Comparison of ENCODE assay signal across 16 mouse cellular contexts in genomic region chr1:132026925-132027646, GRCm38 (mm10). TPM values are rescaled to one million over a fixed set of nuclear protein-coding genes. Genes with fewer than 3 reads are reported as not detected.
DNase-seq lines count a peak whose midpoint lies in the region; ATAC-seq lines count a peak whose summit lies in the region.
"Had no signal": no experiment of that assay in that cellular context is flagged by ENCODE, and none has a peak within 500 bp of the region (broad histone marks: within the 10 kb centered on the region; RNA-seq: fewer than 3 reads in every experiment).

No protein-coding gene starts in this region.

- 80% methylated on average over 11 of the region's 11 CpGs for WGBS in limb, embryonic 15.5 days

- peaks cover 72% of the 10 kb centered on the region for H3K36me3 ChIP-seq in limb, embryonic 15.5 days

- H3K27ac ChIP-seq in limb, embryonic 15.5 days: peak overlapping the region; percentile 29; the same call in 1 of the 2 replicates
- H3K27ac ChIP-seq: embryonic facial prominence, embryonic 13.5 days; forebrain, embryonic 15.5 days; heart, embryonic 13.5 days; hindbrain, embryonic 12.5 days; lung, embryonic 15.5 days; midbrain, embryonic 12.5 days had no signal

- H3K27me3 ChIP-seq in limb, embryonic 15.5 days: no peaks in the 10 kb centered on the region
- H3K27me3 ChIP-seq: embryonic facial prominence, embryonic 13.5 days; forebrain, embryonic 15.5 days; heart, embryonic 13.5 days; hindbrain, embryonic 12.5 days; lung, embryonic 15.5 days; midbrain, embryonic 12.5 days had no signal

- no peak overlapping the region for H3K4me3 ChIP-seq in limb, embryonic 15.5 days
- H3K4me3 ChIP-seq: embryonic facial prominence, embryonic 13.5 days; forebrain, embryonic 15.5 days; heart, embryonic 13.5 days; hindbrain, embryonic 12.5 days; lung, embryonic 15.5 days; midbrain, embryonic 12.5 days had no signal

- H3K4me1 ChIP-seq in limb, embryonic 15.5 days: peaks cover 10% of the 10 kb centered on the region; the same call in 1 of the 2 replicates
- H3K4me1 ChIP-seq: embryonic facial prominence, embryonic 13.5 days; forebrain, embryonic 15.5 days; heart, embryonic 13.5 days; hindbrain, embryonic 12.5 days; lung, embryonic 15.5 days; midbrain, embryonic 12.5 days had no signal

- no peak for ATAC-seq in limb, embryonic 15.5 days (ENCODE audit: insufficient number of reproducible peaks, low FRiP score, low TSS enrichment, low read depth)
- ATAC-seq in megakaryocyte-erythroid progenitor cell, adult 5-6 weeks (replicated peaks; ENCODE audit: low FRiP score, low TSS enrichment, poor library complexity, severe bottlenecking): peak; percentile 90
- ATAC-seq: forebrain, embryonic 15.5 days had no signal

- DNase-seq in cerebellum, postnatal 25 days: peak; percentile 25 to 51
- DNase-seq in cerebellum, adult 11-12 months: no peak
- DNase-seq in c-Kit-negative CD71-positive TER-119-positive erythroid progenitor cells, embryonic 14.5 days (ENCODE audit: low read depth, low spot score): peak; percentile 74
- no peak for DNase-seq in heart, adult 9 months (ENCODE audit: low spot score in 2 of 2)
- DNase-seq in adrenal gland, postnatal 36 days: no peak
- DNase-seq: gastrocnemius, postnatal 25 days; kidney, adult 2 months; thymus, postnatal 14 days had no signal

- H3K9me3 ChIP-seq in limb, embryonic 15.5 days: no peaks in the 10 kb centered on the region
- H3K9me3 ChIP-seq: embryonic facial prominence, embryonic 13.5 days; forebrain, embryonic 15.5 days; heart, embryonic 13.5 days; hindbrain, embryonic 12.5 days; lung, embryonic 15.5 days; midbrain, embryonic 12.5 days had no signal

- no peak overlapping the region for H3K4me2 ChIP-seq in limb, embryonic 15.5 days
- H3K4me2 ChIP-seq: embryonic facial prominence, embryonic 13.5 days; forebrain, embryonic 15.5 days; heart, embryonic 13.5 days; hindbrain, embryonic 12.5 days; lung, embryonic 15.5 days; midbrain, embryonic 12.5 days had no signal

- H3K9ac ChIP-seq in limb, embryonic 15.5 days: no peak overlapping the region
- H3K9ac ChIP-seq: embryonic facial prominence, embryonic 13.5 days; forebrain, embryonic 15.5 days; heart, embryonic 13.5 days; hindbrain, embryonic 12.5 days; lung, embryonic 15.5 days; midbrain, embryonic 12.5 days had no signal

RNA-seq across cellular contexts. Expression of gene Elk4, which starts 19.7 kb away (rescaled TPM):
- 24.3 and 24.4 TPM in 2 replicates for polyA plus RNA-seq in limb, embryonic 15.5 days (2015; fragmentation: Nextera tagmentation; extraction: Ambion mirVana)
- 97.8 and 135 TPM in 2 replicates for total RNA-seq in megakaryocyte-erythroid progenitor cell, adult 5-6 weeks (2014; fragmentation: Nextera tagmentation)
- total RNA-seq in megakaryocyte-erythroid progenitor cell, adult 5-6 weeks (2017): 88.1 and 90.9 TPM in 2 replicates
- total RNA-seq in adrenal gland, postnatal 36 days (2021): 100 to 1,000 TPM; 103 to 108 TPM

RNA-seq across cellular contexts. Expression of gene Mfsd4a, which starts 40.8 kb away (rescaled TPM):
- polyA plus RNA-seq in limb, embryonic 15.5 days (2015; fragmentation: Nextera tagmentation; extraction: Ambion mirVana): 11.7 and 14.7 TPM in 2 replicates
- 0.40 TPM in 1 of 2 replicates, not detected in the other for total RNA-seq in megakaryocyte-erythroid progenitor cell, adult 5-6 weeks (2014; fragmentation: Nextera tagmentation)
- 0.75 and 3.8 TPM in 2 replicates for total RNA-seq in megakaryocyte-erythroid progenitor cell, adult 5-6 weeks (2017)
- 10 to 100 TPM; 10.1 to 30.4 TPM for total RNA-seq in adrenal gland, postnatal 36 days (2021)

Comparison
In these comparisons a context has a peak if more than half of its experiments do, and no peak if none do; other contexts are left out.
1. DNase-seq: peak in cerebellum, postnatal 25 days (2 of 2) and c-Kit-negative CD71-positive TER-119-positive erythroid progenitor cells, embryonic 14.5 days (single experiment); none in cerebellum, adult 11-12 months (single experiment), heart, adult 9 months (0 of 2) and adrenal gland, postnatal 36 days (0 of 2).